Mouse (Mus musculus) gastrocnemius, postnatal 14 days (tissue): Measurements from ENCODE around the gene Srr. TPM values are rescaled to one million over a fixed set of nuclear protein-coding genes. Genes with fewer than 3 reads are reported as not detected.

Experiments
- DNase-seq: peaks from one replicate; pipeline ENCODE4 v3.0.0; 2021; ENCODE audit warnings: mixed read lengths
- intact Hi-C: fragments of 180-260 bp; cut with DNase I; formaldehyde crosslinking; loops from one replicate; pipeline ENCODE4 v1.15.1; 2025; ENCODE audit warnings: low total_unique reads
- total RNA-seq, 2 experiments: library from RNA; stranded (reverse); gene quantifications; 2 replicates each; pipeline ENCODE4 v1.2.3; 2021

Gene Srr
- total RNA-seq, 2 experiments from 2014 or later, result 19.1 to 21.2 TPM

GRCm38 (mm10) chr11:74909978-74910377, 15.8 kb downstream of the Srr start:
- no peak for DNase-seq
- intact Hi-C loops, result no loop called here

GRCm38 (mm10) chr11:74908618-74909399, 16.9 kb downstream of the Srr start:
- intact Hi-C loops, result no loop called here
- no peak for DNase-seq

- intact Hi-C loops, result no loop called here
- no peak for DNase-seq
Measured at GRCm38 (mm10) chr11:74907850-74908249, 17.9 kb downstream of the Srr start.

- DNase-seq, result no peak
- intact Hi-C loops, result no loop called here
Measured at GRCm38 (mm10) chr11:74902416-74902815, 23.3 kb downstream of the Srr start.

GRCm38 (mm10) chr11:74901555-74901954, 24.2 kb downstream of the Srr start:
- intact Hi-C loops, result no loop called here
- DNase-seq, result no peak

GRCm38 (mm10) chr11:74898517-74898827, 27.3 kb downstream of the Srr start:
- no peak for DNase-seq
- intact Hi-C loops, result no loop called here

GRCm38 (mm10) chr11:74897678-74898516, 27.9 kb downstream of the Srr start, which contains the start of gene Tsr1:
TSS of gene Tsr1 (plus strand) at chr11:74898071.
- peak; percentile 93 for DNase-seq
- intact Hi-C loops, result no loop called here

GRCm38 (mm10) chr11:74896901-74897677, 28.7 kb downstream of the Srr start, which contains the start of gene Sgsm2:
TSS of gene Sgsm2 (minus strand) at chr11:74897060.
- intact Hi-C loops, result no loop called here

GRCm38 (mm10) chr11:74895980-74896900, 29.5 kb downstream of the Srr start:
- intact Hi-C loops, result no loop called here
- peak; percentile 62 for DNase-seq

More at GRCm38 (mm10) chr11:74896901-74897677, 28.7 kb downstream of the Srr start, which contains the start of gene Sgsm2:
- peak; percentile 65 for DNase-seq

- intact Hi-C loops, result no loop called here
- DNase-seq, result no peak
Measured at GRCm38 (mm10) chr11:74894619-74895018, 31.1 kb downstream of the Srr start.

GRCm38 (mm10) chr11:74883098-74883497, 42.6 kb downstream of the Srr start:
- intact Hi-C loops, result no loop called here
- DNase-seq, result no peak

GRCm38 (mm10) chr11:74881979-74882378, 43.8 kb downstream of the Srr start:
- DNase-seq, result no peak
- intact Hi-C loops, result no loop called here

- no peak for DNase-seq
- intact Hi-C loops, result no loop called here
Measured at GRCm38 (mm10) chr11:74880999-74881398, 44.7 kb downstream of the Srr start.

GRCm38 (mm10) chr11:74876801-74877200, 48.9 kb downstream of the Srr start:
- peak; percentile 60 for DNase-seq
- intact Hi-C loops, result no loop called here

- no peak for DNase-seq
- intact Hi-C loops, result no loop called here
Measured at GRCm38 (mm10) chr11:74874630-74875029, 51.1 kb downstream of the Srr start.

- intact Hi-C loops, result no loop called here
- DNase-seq, result no peak
Measured at GRCm38 (mm10) chr11:74870991-74871622, 54.6 kb downstream of the Srr start.

- peak; percentile 51 for DNase-seq
- intact Hi-C loops, result no loop called here
Measured at GRCm38 (mm10) chr11:74870544-74870943, 55.2 kb downstream of the Srr start.

- intact Hi-C loops, result no loop called here
- DNase-seq, result no peak
Measured at GRCm38 (mm10) chr11:74869603-74870002, 56.1 kb downstream of the Srr start.
